Mouse (Mus musculus) liver (tissue): ENCODE measurements at regions not wholly inside any gene's neighbourhood (a gene's known extent, or its start where the extent isn't known, plus 50 kb on each side); places are given as distances from the start of the nearest gene placed in this dataset.
A peak's percentile ranks its signal among the peaks of the same experiment; 100 is the strongest.

Experiments used
- DNase-seq: peaks from one replicate; pipeline ENCODE4 v3.0.0-alpha.2; 2020; ENCODE audit warnings: mixed read lengths

GRCm38 (mm10) chr13:111014142-111014541 is 240.7 kb upstream of the Actbl2 start:
- DNase-seq = no peak

GRCm38 (mm10) chr13:111030111-111030510 is 224.7 kb upstream of the Actbl2 start:
- DNase-seq = no peak

GRCm38 (mm10) chr13:111031633-111032032 is 223.2 kb upstream of the Actbl2 start:
- no peak for DNase-seq

GRCm38 (mm10) chr13:111043637-111044036 is 211.2 kb upstream of the Actbl2 start:
- DNase-seq = no peak

- peak; percentile 7 for DNase-seq
Measured at GRCm38 (mm10) chr13:111044328-111045002, 210.3 kb upstream of the Actbl2 start.

GRCm38 (mm10) chr13:111050097-111050496 is 204.7 kb upstream of the Actbl2 start:
- DNase-seq = no peak

GRCm38 (mm10) chr13:111055817-111056216 is 199.0 kb upstream of the Actbl2 start:
- DNase-seq = no peak

- DNase-seq = no peak
Measured at GRCm38 (mm10) chr13:111087753-111088152, 167.1 kb upstream of the Actbl2 start.

GRCm38 (mm10) chr13:111096071-111096470 is 158.7 kb upstream of the Actbl2 start:
- no peak for DNase-seq

- no peak for DNase-seq
Measured at GRCm38 (mm10) chr13:111097336-111097735, 157.5 kb upstream of the Actbl2 start.

- no peak for DNase-seq
Measured at GRCm38 (mm10) chr13:111098738-111099137, 156.1 kb upstream of the Actbl2 start.

- DNase-seq = no peak
Measured at GRCm38 (mm10) chr13:111099252-111099651, 155.6 kb upstream of the Actbl2 start.

- DNase-seq = no peak
Measured at GRCm38 (mm10) chr13:111100448-111100847, 154.4 kb upstream of the Actbl2 start.

GRCm38 (mm10) chr13:111104567-111105219 is 150.1 kb upstream of the Actbl2 start:
- no peak for DNase-seq

- DNase-seq = no peak
Measured at GRCm38 (mm10) chr13:111131108-111131507, 123.7 kb upstream of the Actbl2 start.

GRCm38 (mm10) chr13:111136392-111136791 is 118.4 kb upstream of the Actbl2 start:
- no peak for DNase-seq

GRCm38 (mm10) chr13:111142757-111143420 is 111.9 kb upstream of the Actbl2 start:
- DNase-seq = no peak

- DNase-seq = no peak
Measured at GRCm38 (mm10) chr13:111144721-111145120, 110.1 kb upstream of the Actbl2 start.

- no peak for DNase-seq
Measured at GRCm38 (mm10) chr13:111157921-111158638, 96.7 kb upstream of the Actbl2 start.

GRCm38 (mm10) chr13:111159498-111159897 is 95.3 kb upstream of the Actbl2 start:
- DNase-seq = no peak

- DNase-seq = no peak
Measured at GRCm38 (mm10) chr13:111165538-111165937, 89.3 kb upstream of the Actbl2 start.

- DNase-seq = no peak
Measured at GRCm38 (mm10) chr13:111170269-111171165, 84.3 kb upstream of the Actbl2 start.
